Mouse (Mus musculus) hindbrain, embryonic 15.5 days (tissue): ENCODE results near the gene Myh11. TPM values are rescaled to one million over a fixed set of nuclear protein-coding genes. Genes with fewer than 3 reads are reported as not detected.

Experiments
- ATAC-seq: fragments of 200-750 bp; cut with Nextera tagmentation; 2 replicates; pipeline ENCODE4 v1.8.0; 2017; ENCODE audit warnings: low read depth, moderate number of reproducible peaks, moderate TSS enrichment; ENCODE audit not compliant: low FRiP score
- H3K27ac ChIP-seq: fragments of 300-500 bp; sonication (generic); replicated peaks from 2 replicates; pipeline ENCODE4 v1.5.1; 2015; ENCODE audit warnings: mild to moderate bottlenecking, inconsistent platforms
- H3K27me3 ChIP-seq: fragments of 300-500 bp; sonication (generic); 2 replicates; pipeline ENCODE4 v1.6.1; 2015; ENCODE audit warnings: control low read depth, inconsistent platforms
- H3K36me3 ChIP-seq: fragments of 300-500 bp; sonication (generic); 2 replicates; pipeline ENCODE4 v1.6.1; 2015; ENCODE audit warnings: control low read depth, inconsistent platforms
- H3K4me1 ChIP-seq: fragments of 300-500 bp; sonication (generic); replicated peaks from 2 replicates; pipeline ENCODE4 v1.6.1; 2015; ENCODE audit warnings: control low read depth, inconsistent platforms
- H3K4me2 ChIP-seq: fragments of 300-500 bp; sonication (generic); 2 replicates; pipeline ENCODE4 v1.6.1; 2015; ENCODE audit warnings: moderate library complexity, mild to moderate bottlenecking, inconsistent platforms
- H3K4me3 ChIP-seq: fragments of 300-500 bp; sonication (generic); 2 replicates; pipeline ENCODE4 v1.5.1; 2015; ENCODE audit warnings: mild to moderate bottlenecking, inconsistent platforms
- H3K9ac ChIP-seq: fragments of 300-500 bp; sonication (generic); 2 replicates; pipeline ENCODE4 v1.6.1; 2015; ENCODE audit warnings: inconsistent platforms
- H3K9me3 ChIP-seq: fragments of 300-500 bp; sonication (generic); 2 replicates; pipeline ENCODE4 v1.6.1; 2016; ENCODE audit warnings: control low read depth, inconsistent platforms
- WGBS: fragments of 180-500 bp; shearing (Covaris S2); methylation state at CpG from one replicate; pipeline ENCODE4 v1.1.7; 2015; 5-methylcytosine and 5-hydroxymethylcytosine counted together
- polyA plus RNA-seq: library from polyadenylated mRNA; unstranded; fragments of >200 nt; fragmentation: Nextera tagmentation; extraction: Ambion mirVana; gene quantifications from 2 replicates; pipeline ENCODE4 v1.2.1, GENCODE M21; 2015

Myh11 gene
- polyA plus RNA-seq, 1 experiment from 2014 or later, result 0.82 TPM

- Histone ChIP-seq H3K27ac (no peak overlapping the region), H3K9me3 (no peaks in the 10 kb centered on the region), H3K4me3 (no peak overlapping the region), H3K4me2 (no peak overlapping the region), H3K36me3 (peaks cover 38% of the 10 kb centered on the region), H3K9ac (no peak overlapping the region), H3K27me3 (no peaks in the 10 kb centered on the region), H3K4me1 (no peaks in the 10 kb centered on the region)
- WGBS, result 79% methylated on average over 7 of the region's 7 CpGs
- ATAC-seq, result 0 out of 2 replicates have a peak, but pooled peaks have one; percentile 30
Measured at GRCm38 (mm10) chr16:14303676-14304075, 12.5 kb upstream of the Myh11 start.

GRCm38 (mm10) chr16:14303148-14303547 is 12.0 kb upstream of the Myh11 start:
- ATAC-seq, result peak; percentile 63; the same call in 1 of the 2 replicates
- H3K9ac ChIP-seq, result no peak overlapping the region
- no peaks in the 10 kb centered on the region for H3K4me1 ChIP-seq
- no peaks in the 10 kb centered on the region for H3K27me3 ChIP-seq
- no peaks in the 10 kb centered on the region for H3K9me3 ChIP-seq
- 76% methylated on average over 2 of the region's 2 CpGs for WGBS
- peaks cover 42% of the 10 kb centered on the region for H3K36me3 ChIP-seq
- H3K4me3 ChIP-seq, result no peak overlapping the region
- H3K4me2 ChIP-seq, result no peak overlapping the region
- no peak overlapping the region for H3K27ac ChIP-seq

GRCm38 (mm10) chr16:14298461-14298860 is 7.3 kb upstream of the Myh11 start:
- no peaks in the 10 kb centered on the region for H3K27me3 ChIP-seq
- no peak overlapping the region for H3K27ac ChIP-seq
- H3K4me1 ChIP-seq, result no peaks in the 10 kb centered on the region
- ATAC-seq, result no peak
- no peaks in the 10 kb centered on the region for H3K9me3 ChIP-seq
- H3K4me2 ChIP-seq, result no peak overlapping the region
- H3K9ac ChIP-seq, result no peak overlapping the region
- 94% methylated on average over 4 of the region's 4 CpGs for WGBS
- no peak overlapping the region for H3K4me3 ChIP-seq
- peaks cover 33% of the 10 kb centered on the region for H3K36me3 ChIP-seq

GRCm38 (mm10) chr16:14297746-14298145 is 6.6 kb upstream of the Myh11 start:
- Histone ChIP-seq H3K27me3 (0 out of 2 replicates have a peak, but pooled peaks cover 2% of the 10 kb centered on the region), H3K36me3 (peaks cover 33% of the 10 kb centered on the region), H3K4me3 (no peak overlapping the region), H3K27ac (no peak overlapping the region), H3K4me1 (peaks cover 3% of the 10 kb centered on the region), H3K9me3 (no peaks in the 10 kb centered on the region), H3K9ac (no peak overlapping the region), H3K4me2 (no peak overlapping the region)
- WGBS, result 95% methylated on average over 4 of the region's 4 CpGs
- ATAC-seq, result no peak

- H3K36me3 ChIP-seq, result peaks cover 30% of the 10 kb centered on the region
Measured at GRCm38 (mm10) chr16:14297137-14297536, 6.0 kb upstream of the Myh11 start.

GRCm38 (mm10) chr16:14296544-14297124 is 5.5 kb upstream of the Myh11 start:
- Histone ChIP-seq H3K36me3 (peaks cover 25% of the 10 kb centered on the region), H3K4me1 (peaks cover 14% of the 10 kb centered on the region), H3K27ac (no peak overlapping the region), H3K27me3 (0 out of 2 replicates have a peak, but pooled peaks cover 7% of the 10 kb centered on the region), H3K4me2 (no peak overlapping the region), H3K9ac (no peak overlapping the region), H3K9me3 (no peaks in the 10 kb centered on the region), H3K4me3 (no peak overlapping the region)
- no peak for ATAC-seq
- WGBS, result 70% methylated on average over 2 of the region's 2 CpGs

More at GRCm38 (mm10) chr16:14297137-14297536, 6.0 kb upstream of the Myh11 start:
- no peak overlapping the region for H3K9ac ChIP-seq
- no peak overlapping the region for H3K4me2 ChIP-seq
- H3K9me3 ChIP-seq, result no peaks in the 10 kb centered on the region
- 84% methylated on average over 3 of the region's 3 CpGs for WGBS
- ATAC-seq, result no peak
- no peak overlapping the region for H3K27ac ChIP-seq
- 0 out of 2 replicates have a peak, but pooled peaks cover 7% of the 10 kb centered on the region for H3K27me3 ChIP-seq
- H3K4me1 ChIP-seq, result peaks cover 9% of the 10 kb centered on the region
- no peak overlapping the region for H3K4me3 ChIP-seq

GRCm38 (mm10) chr16:14295291-14295690 is 4.1 kb upstream of the Myh11 start:
- Histone ChIP-seq H3K9ac (no peak overlapping the region), H3K9me3 (no peaks in the 10 kb centered on the region), H3K4me1 (peaks cover 20% of the 10 kb centered on the region), H3K27ac (no peak overlapping the region), H3K27me3 (0 out of 2 replicates have a peak, but pooled peaks cover 12% of the 10 kb centered on the region), H3K36me3 (peaks cover 20% of the 10 kb centered on the region), H3K4me2 (no peak overlapping the region), H3K4me3 (no peak overlapping the region)
- no peak for ATAC-seq
- 84% methylated on average over 2 of the region's 2 CpGs for WGBS

GRCm38 (mm10) chr16:14292205-14293199 is 1.3 kb upstream of the Myh11 start:
- ATAC-seq, result peak; percentile 55
- H3K27ac ChIP-seq, result no peak overlapping the region
- peak overlapping the region; percentile 21; the same call in 1 of the 2 replicates for H3K9ac ChIP-seq
- 0 out of 2 replicates have a peak, but pooled peaks cover 12% of the 10 kb centered on the region for H3K27me3 ChIP-seq
- 16% methylated on average over 31 of the region's 31 CpGs for WGBS
- H3K4me1 ChIP-seq, result peaks cover 20% of the 10 kb centered on the region
- no peaks in the 10 kb centered on the region for H3K36me3 ChIP-seq
- H3K4me3 ChIP-seq, result peak overlapping the region; percentile 31
- peak overlapping the region; percentile 60 for H3K4me2 ChIP-seq
- no peaks in the 10 kb centered on the region for H3K9me3 ChIP-seq

GRCm38 (mm10) chr16:14272374-14272965 is 18.7 kb downstream of the Myh11 start:
- Histone ChIP-seq H3K4me3 (no peak overlapping the region), H3K27me3 (no peaks in the 10 kb centered on the region), H3K36me3 (no peaks in the 10 kb centered on the region), H3K4me1 (no peaks in the 10 kb centered on the region), H3K9me3 (no peaks in the 10 kb centered on the region), H3K9ac (no peak overlapping the region), H3K4me2 (no peak overlapping the region), H3K27ac (no peak overlapping the region)
- no peak for ATAC-seq
- 85% methylated on average over 4 of the region's 4 CpGs for WGBS

- no peak overlapping the region for H3K4me3 ChIP-seq
- no peaks in the 10 kb centered on the region for H3K27me3 ChIP-seq
- no peaks in the 10 kb centered on the region for H3K9me3 ChIP-seq
- H3K36me3 ChIP-seq, result no peaks in the 10 kb centered on the region
- no peak overlapping the region for H3K4me2 ChIP-seq
- no peak overlapping the region for H3K9ac ChIP-seq
- no peak overlapping the region for H3K27ac ChIP-seq
- ATAC-seq, result peak; percentile 23; the same call in 1 of the 2 replicates
- WGBS, result 46% methylated on average over 4 of the region's 4 CpGs
- no peaks in the 10 kb centered on the region for H3K4me1 ChIP-seq
Measured at GRCm38 (mm10) chr16:14265203-14265920, 25.8 kb downstream of the Myh11 start.

- no peak for ATAC-seq
- no peak overlapping the region for H3K4me3 ChIP-seq
Measured at GRCm38 (mm10) chr16:14264504-14264903, 26.7 kb downstream of the Myh11 start.

More at GRCm38 (mm10) chr16:14264504-14264903, 26.7 kb downstream of the Myh11 start:
- H3K9ac ChIP-seq, result no peak overlapping the region
- H3K4me2 ChIP-seq, result no peak overlapping the region
- WGBS, result 79% methylated on average over 2 of the region's 2 CpGs
- no peak overlapping the region for H3K27ac ChIP-seq
- H3K4me1 ChIP-seq, result no peaks in the 10 kb centered on the region
- no peaks in the 10 kb centered on the region for H3K36me3 ChIP-seq
- H3K9me3 ChIP-seq, result no peaks in the 10 kb centered on the region
- no peaks in the 10 kb centered on the region for H3K27me3 ChIP-seq
